ENCODE assay signal across 34 mouse cellular contexts in the genomic region with DNA sequence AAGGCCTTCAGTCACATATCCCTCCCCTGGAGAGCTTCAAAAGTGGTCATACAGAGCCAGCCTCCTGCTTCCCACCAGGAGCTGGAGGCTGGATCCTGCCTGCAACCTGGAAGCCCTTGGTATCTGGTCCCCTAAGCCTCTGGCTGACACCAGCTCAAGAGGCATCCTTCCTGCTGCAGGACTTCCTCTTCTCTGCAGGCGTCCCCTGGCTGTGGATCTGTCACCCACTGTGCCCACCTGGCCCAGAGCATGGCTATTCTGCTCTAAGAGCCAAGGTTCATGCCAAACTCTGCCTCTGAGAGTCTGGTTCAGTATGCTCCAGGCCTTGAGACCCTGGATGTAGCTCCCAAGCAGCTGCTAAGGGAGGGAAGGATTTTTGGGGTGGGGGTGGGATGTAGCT. TPM values are rescaled to one million over a fixed set of nuclear protein-coding genes. Genes with fewer than 3 reads are reported as not detected.
DNase-seq lines count a peak whose midpoint lies in the region; ATAC-seq and TF ChIP-seq lines count a peak whose summit lies in the region.
"Had no signal": no experiment of that assay in that cellular context is flagged by ENCODE, and none has a peak within 500 bp of the region (broad histone marks: within the 10 kb centered on the region; RNA-seq: fewer than 3 reads in every experiment).

No protein-coding gene starts in this region.

- H3K4me2 ChIP-seq in neural tube, embryonic 14.5 days (ENCODE audit: low read depth, low read length), result no peak overlapping the region
- H3K4me2 ChIP-seq in neural tube, embryonic 15.5 days, result no peak overlapping the region
- H3K4me2 ChIP-seq: embryonic facial prominence, embryonic 15.5 days; forebrain, embryonic 12.5 days; heart, embryonic 13.5 days; intestine, embryonic 15.5 days; neural tube, embryonic 12.5 days; stomach, embryonic 15.5 days had no signal

- no peaks in the 10 kb centered on the region for H3K36me3 ChIP-seq in neural tube, embryonic 14.5 days (ENCODE audit: control insufficient read depth, insufficient read depth, low read length)
- H3K36me3 ChIP-seq in neural tube, embryonic 15.5 days, result no peaks in the 10 kb centered on the region
- H3K36me3 ChIP-seq: embryonic facial prominence, embryonic 10.5 days; embryonic facial prominence, embryonic 15.5 days; forebrain, embryonic 12.5 days; heart, embryonic 13.5 days; hindbrain, embryonic 10.5 days; intestine, embryonic 15.5 days; neural tube, embryonic 12.5 days; stomach, embryonic 15.5 days had no signal

- 33% methylated on average over 1 of the region's 1 CpGs for WGBS in neural tube, embryonic 14.5 days
- WGBS in neural tube, embryonic 15.5 days, result 25% methylated on average over 1 of the region's 1 CpGs
- WGBS in cerebellum, adult 2 months, result 25% methylated on average over 1 of the region's 1 CpGs

- no peak for ATAC-seq in neural tube, embryonic 14.5 days (ENCODE audit: low read depth)
- ATAC-seq in neural tube, embryonic 15.5 days (ENCODE audit: low FRiP score), result no peak
- ATAC-seq: CD4-positive, CD25-positive, alpha-beta regulatory T cell, adult 4 months; forebrain, postnatal 0 days; hindbrain, embryonic 16.5 days; intestine, embryonic 15.5 days had no signal

- peak; percentile 81 to 89 for DNase-seq in cerebellum, adult 2 months
- DNase-seq in cerebellum, postnatal 14 days, result peak; percentile 84 to 90
- DNase-seq in lung, postnatal 25 days (ENCODE audit: low spot score), result no peak
- no peak for DNase-seq in natural killer cell, adult 2 months (ENCODE audit: low spot score in 2 of 2)
- no peak for DNase-seq in urinary bladder, postnatal 25 days (ENCODE audit: low spot score)
- DNase-seq: adrenal gland, postnatal 25 days; forebrain, postnatal 0 days; gastrocnemius, postnatal 10 days; heart, postnatal 10 days; kidney, adult 2 months; kidney, postnatal 4 days; layer of hippocampus, postnatal 36 days; liver; lung, adult 2 months; lung, postnatal 10 days; midbrain, embryonic 14.5 days; thymus, postnatal 14 days had no signal

- H3K27ac ChIP-seq in neural tube, embryonic 14.5 days (ENCODE audit: low read depth, low read length), result no peak overlapping the region
- H3K27ac ChIP-seq in neural tube, embryonic 15.5 days (replicated peaks), result no peak overlapping the region
- no peak overlapping the region for H3K27ac ChIP-seq in cerebellum, adult 2 months (ENCODE audit: insufficient read depth, low read length)
- H3K27ac ChIP-seq: embryonic facial prominence, embryonic 10.5 days; embryonic facial prominence, embryonic 15.5 days; forebrain, embryonic 12.5 days; heart, embryonic 13.5 days; hindbrain, embryonic 10.5 days; intestine, embryonic 15.5 days; kidney, postnatal 0 days; liver, embryonic 14.5 days; neural tube, embryonic 12.5 days; stomach, embryonic 15.5 days had no signal

- H3K4me3 ChIP-seq in neural tube, embryonic 14.5 days (ENCODE audit: low read depth, low read length), result no peak overlapping the region
- H3K4me3 ChIP-seq in neural tube, embryonic 15.5 days (replicated peaks), result no peak overlapping the region
- H3K4me3 ChIP-seq in cerebellum, adult 2 months (replicated peaks; ENCODE audit: insufficient read depth, low read depth, low read length), result no peak overlapping the region
- H3K4me3 ChIP-seq: embryonic facial prominence, embryonic 10.5 days; embryonic facial prominence, embryonic 15.5 days; forebrain, embryonic 12.5 days; heart, embryonic 13.5 days; hindbrain, embryonic 10.5 days; intestine, embryonic 15.5 days; neural tube, embryonic 12.5 days; stomach, embryonic 15.5 days had no signal

- no peak for TF ChIP-seq POLR2A in cerebellum, adult 2 months (IDR thresholded peaks at IDR 0.05; ENCODE audit: borderline replicate concordance, insufficient read depth, low read length)

- H3K27me3 ChIP-seq in neural tube, embryonic 14.5 days (ENCODE audit: control insufficient read depth, insufficient read depth, low read length), result no peaks in the 10 kb centered on the region
- no peaks in the 10 kb centered on the region for H3K27me3 ChIP-seq in neural tube, embryonic 15.5 days (replicated peaks)
- no peaks in the 10 kb centered on the region for H3K27me3 ChIP-seq in cerebellum, adult 2 months (ENCODE audit: control insufficient read depth, insufficient read depth, low read length)
- H3K27me3 ChIP-seq: forebrain, embryonic 12.5 days; intestine, embryonic 15.5 days; neural tube, embryonic 12.5 days; stomach, embryonic 15.5 days had no signal

- TF ChIP-seq CTCF in cerebellum, adult 2 months (IDR thresholded peaks at IDR 0.05; ENCODE audit: borderline replicate concordance, insufficient read depth, low read depth, low read length), result no peak

- no peaks in the 10 kb centered on the region for H3K9me3 ChIP-seq in neural tube, embryonic 14.5 days (ENCODE audit: control insufficient read depth, low read length)
- H3K9me3 ChIP-seq in neural tube, embryonic 15.5 days (replicated peaks), result no peaks in the 10 kb centered on the region
- H3K9me3 ChIP-seq: embryonic facial prominence, embryonic 10.5 days; embryonic facial prominence, embryonic 15.5 days; forebrain, embryonic 12.5 days; heart, embryonic 13.5 days; hindbrain, embryonic 10.5 days; intestine, embryonic 15.5 days; neural tube, embryonic 12.5 days; stomach, embryonic 15.5 days had no signal

- 0 out of 2 replicates have a peak overlapping the region, but pooled peaks have one; percentile 16 for H3K9ac ChIP-seq in neural tube, embryonic 14.5 days (replicated peaks; ENCODE audit: low read depth, low read length)
- H3K9ac ChIP-seq in neural tube, embryonic 15.5 days (replicated peaks), result no peak overlapping the region
- H3K9ac ChIP-seq: embryonic facial prominence, embryonic 15.5 days; forebrain, embryonic 12.5 days; forebrain, postnatal 0 days; heart, embryonic 13.5 days; intestine, embryonic 15.5 days; liver, embryonic 14.5 days; neural tube, embryonic 12.5 days; stomach, embryonic 15.5 days had no signal

- H3K4me1 ChIP-seq in neural tube, embryonic 14.5 days (ENCODE audit: control insufficient read depth, insufficient read depth, low read length), result no peaks in the 10 kb centered on the region
- no peaks in the 10 kb centered on the region for H3K4me1 ChIP-seq in neural tube, embryonic 15.5 days
- H3K4me1 ChIP-seq in cerebellum, adult 2 months (ENCODE audit: control insufficient read depth, insufficient read depth, low read length), result peaks cover 29% of the 10 kb centered on the region
- H3K4me1 ChIP-seq: embryonic facial prominence, embryonic 10.5 days; embryonic facial prominence, embryonic 15.5 days; intestine, embryonic 15.5 days; neural tube, embryonic 12.5 days; stomach, embryonic 15.5 days had no signal

RNA-seq across cellular contexts. Expression of gene Tbc1d21, which starts 23.6 kb away (rescaled TPM):
- not detected in 2 replicates for polyA plus RNA-seq in neural tube, embryonic 14.5 days (2014; fragmentation: Nextera tagmentation; extraction: Ambion mirVana)
- not detected in 2 replicates for polyA plus RNA-seq in neural tube, embryonic 15.5 days (2015; fragmentation: Nextera tagmentation; extraction: Ambion mirVana)
- polyA plus RNA-seq in cerebellum, adult 2 months (2012; rRNA removed), result not detected in 2 replicates
- polyA plus RNA-seq: brain, embryonic 14.5 days; CD4-positive, CD25-positive, alpha-beta regulatory T cell, adult 4 months; embryonic facial prominence, embryonic 10.5 days; embryonic facial prominence, embryonic 15.5 days; forebrain, embryonic 12.5 days; forebrain, postnatal 0 days; heart, embryonic 13.5 days; hindbrain, embryonic 10.5 days; hindbrain, embryonic 16.5 days; intestine, embryonic 15.5 days; kidney, adult 2 months; kidney, postnatal 0 days; limb, embryonic 11.5 days; liver, embryonic 14.5 days; lung, adult 2 months; midbrain, embryonic 14.5 days; neural tube, embryonic 12.5 days; small intestine, adult 2 months; stomach, embryonic 15.5 days had no signal

Comparison
In these comparisons a context has a peak if more than half of its experiments do, and no peak if none do; other contexts are left out.
1. DNase-seq: peak in cerebellum, adult 2 months (2 of 2) and cerebellum, postnatal 14 days (2 of 2); none in lung, postnatal 25 days (single experiment), natural killer cell, adult 2 months (0 of 2) and urinary bladder, postnatal 25 days (single experiment).